Mouse (Mus musculus) kidney, postnatal 10 days (tissue): ENCODE data around the gene Ifih1.

Experiments
- DNase-seq: peaks from one replicate; pipeline ENCODE4 v3.0.0; 2021; ENCODE audit warnings: mixed read lengths

The Ifih1 gene

DNA sequence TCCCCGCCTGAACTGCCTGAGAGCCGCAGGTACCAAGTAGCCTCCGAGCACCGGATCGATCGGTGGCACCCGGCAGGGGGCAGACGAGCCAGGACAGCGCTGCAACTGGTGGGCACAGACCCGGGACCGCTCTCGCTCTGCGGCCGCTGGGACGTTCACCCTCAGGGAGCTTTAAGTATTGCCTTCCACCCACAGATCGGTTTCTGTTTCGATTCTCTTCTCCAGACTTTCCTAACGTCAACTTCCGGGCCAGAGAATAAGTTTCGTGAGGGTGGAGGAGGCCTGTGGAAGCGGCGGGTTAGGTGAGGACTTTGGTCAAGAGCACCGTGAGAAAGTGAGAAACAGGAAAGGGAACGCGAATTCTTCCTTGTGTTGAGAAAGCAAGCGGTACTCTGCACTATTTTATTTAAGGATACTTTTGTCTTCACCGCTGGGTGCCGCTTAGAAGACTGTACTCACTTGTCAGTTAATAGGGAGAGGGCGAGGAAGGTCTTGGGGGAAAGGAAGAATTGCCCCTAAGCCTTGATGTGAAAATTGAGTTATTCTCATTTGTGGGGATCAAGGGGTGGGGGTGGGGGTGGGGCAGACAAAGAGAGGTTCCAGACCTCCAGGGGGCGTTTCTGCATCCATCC is at the start of gene Ifih1:
Gene Ifih1, minus strand, starts transcription at position 242 of the 632 bp plus-strand sequence.
- DNase-seq: peak; percentile 80

DNA sequence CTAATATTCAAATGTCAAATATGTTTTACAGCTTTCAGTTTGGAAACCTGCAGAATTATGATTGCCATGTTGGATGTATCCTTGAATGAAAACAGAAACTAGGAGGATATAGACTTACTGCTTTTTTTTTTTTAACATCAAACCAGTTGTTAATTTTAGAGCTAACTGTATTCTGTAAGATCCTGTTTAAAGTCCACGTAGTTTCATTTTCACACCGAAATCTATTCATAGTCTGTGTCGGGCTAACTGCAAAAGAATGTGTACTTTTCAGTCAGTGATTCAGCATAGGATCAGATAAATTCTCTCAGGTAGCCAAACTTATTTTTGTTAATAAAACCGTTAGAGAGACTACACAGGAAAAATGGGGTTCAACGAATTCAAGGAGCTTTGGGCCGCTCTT is 39.9 kb upstream of the Ifih1 start:
- DNase-seq: no peak

DNA sequence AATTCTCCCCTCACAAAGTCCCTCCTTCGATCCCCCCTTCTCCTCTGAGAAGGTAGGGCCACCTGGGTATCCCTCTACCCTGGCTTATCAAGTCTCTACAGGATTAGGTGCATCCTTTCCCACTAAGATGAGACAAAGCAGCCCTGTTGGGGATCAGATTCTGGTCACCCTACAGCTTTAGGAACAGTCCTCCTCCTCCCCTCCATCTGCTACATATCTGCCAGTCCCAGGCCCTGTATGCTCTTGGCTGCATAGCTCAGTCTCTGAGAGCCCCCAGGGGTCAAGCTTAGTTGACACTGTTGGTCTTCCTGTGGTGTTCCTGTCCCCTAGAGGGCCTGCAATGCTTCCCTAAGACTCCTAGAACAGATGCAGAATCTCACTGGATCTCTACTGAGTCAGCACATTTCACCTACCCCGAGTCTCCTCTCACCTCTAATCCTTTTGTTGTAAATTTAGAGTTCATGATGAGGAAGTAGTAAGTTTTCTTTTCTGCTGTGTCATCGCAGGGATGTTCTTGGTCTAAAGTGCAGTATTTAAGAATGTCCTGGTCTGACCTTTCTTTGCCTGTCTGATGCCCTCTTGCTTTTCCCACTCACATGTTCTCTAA is 39.0 kb upstream of the Ifih1 start:
- DNase-seq: no peak

DNA sequence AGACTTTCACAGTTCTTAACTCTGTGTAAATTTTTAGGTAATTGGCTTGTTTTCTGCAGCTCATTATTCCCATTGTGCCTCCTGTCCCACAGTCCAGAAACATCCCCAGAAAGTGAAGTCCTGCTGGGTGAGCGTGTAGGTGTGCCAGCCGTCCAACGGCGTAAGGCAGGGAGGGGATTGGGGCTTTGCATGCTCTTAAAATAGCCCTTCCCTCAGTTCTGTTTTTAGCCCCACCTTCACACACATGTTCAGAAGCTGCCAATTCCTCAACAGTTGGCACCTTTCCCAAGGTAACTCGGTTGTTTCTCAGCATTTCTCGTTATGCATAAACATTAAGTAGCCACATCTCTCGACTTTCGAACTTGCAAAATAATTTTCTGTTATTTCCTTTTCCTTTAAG is 35.6 kb upstream of the Ifih1 start:
- DNase-seq: no peak

DNA sequence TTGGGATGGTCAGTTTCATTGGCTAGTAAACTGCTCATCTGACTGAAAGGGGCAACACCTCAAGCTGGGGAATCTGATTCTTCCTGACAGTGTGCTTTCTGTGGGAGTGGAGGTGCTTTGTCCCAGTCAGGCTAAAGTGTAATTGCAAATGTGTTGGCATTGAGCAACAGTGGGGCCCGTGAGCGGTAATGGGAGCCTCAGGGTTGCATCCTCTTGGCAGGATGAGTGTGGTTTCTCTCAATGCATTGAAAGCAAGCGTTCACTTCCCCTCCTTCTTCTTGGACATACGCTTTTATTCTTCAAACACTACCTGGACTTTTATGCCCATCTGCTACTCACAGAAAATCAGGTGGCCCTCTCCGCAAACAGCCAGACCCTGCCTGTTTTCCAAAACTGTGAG is 26.7 kb upstream of the Ifih1 start:
- no peak for DNase-seq

DNA sequence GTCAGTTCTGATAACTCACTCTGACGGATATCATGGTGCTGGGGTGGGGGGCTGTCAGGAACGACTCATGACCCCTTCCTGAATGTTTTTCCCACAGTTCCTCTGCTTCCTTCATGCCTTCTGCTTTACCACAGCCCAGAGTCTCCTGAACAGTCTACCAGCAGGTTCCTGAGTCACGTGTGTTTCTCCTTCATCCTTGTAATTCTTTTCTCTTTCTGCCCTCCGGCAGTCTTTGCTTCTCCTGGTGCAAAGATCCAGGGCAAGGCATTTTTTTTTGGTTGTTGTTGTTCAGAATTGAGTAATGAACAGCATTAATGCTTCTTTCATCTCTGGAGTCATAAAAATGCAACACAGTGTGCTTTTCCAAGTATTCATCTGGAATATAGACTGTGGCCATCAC is 24.7 kb upstream of the Ifih1 start:
- no peak for DNase-seq

DNA sequence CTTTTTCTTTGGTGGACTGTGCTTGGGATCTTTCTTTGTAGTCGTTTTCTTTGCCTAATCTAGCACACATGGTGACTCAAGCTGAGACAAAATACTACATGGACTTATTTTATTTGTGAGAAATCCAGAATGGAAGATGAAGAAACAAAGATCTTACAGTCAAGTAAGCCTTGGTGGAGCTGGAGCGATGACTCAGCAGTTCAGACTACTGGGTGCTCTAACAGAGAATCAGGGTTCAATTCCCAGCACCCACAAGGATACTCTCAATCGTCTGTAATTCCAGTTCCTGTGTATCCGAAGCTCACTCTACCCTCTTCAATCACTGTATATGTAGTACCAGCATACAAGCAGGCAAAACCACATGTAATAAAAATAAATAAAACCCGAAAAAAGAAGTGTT is 24.2 kb upstream of the Ifih1 start:
- no peak for DNase-seq

DNA sequence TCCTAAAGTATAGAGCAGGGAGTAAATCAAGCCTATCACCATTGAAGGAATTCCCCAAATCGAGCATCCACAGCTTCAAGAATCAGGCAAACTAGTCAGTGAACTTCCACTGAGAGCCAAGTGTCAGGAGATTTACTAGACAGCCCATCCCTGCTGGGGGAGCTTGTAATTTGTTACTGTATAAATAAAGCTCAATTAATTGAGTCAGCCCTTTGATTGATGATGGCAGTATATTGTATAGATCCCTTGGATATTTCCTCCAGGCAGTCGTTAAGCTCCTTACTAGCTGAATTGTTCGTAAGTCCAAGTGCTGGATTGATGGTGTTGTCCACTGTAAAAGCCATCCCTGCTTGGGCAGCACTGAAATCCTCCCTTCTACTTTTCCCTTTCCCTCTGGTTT is 23.8 kb upstream of the Ifih1 start:
- no peak for DNase-seq

DNA sequence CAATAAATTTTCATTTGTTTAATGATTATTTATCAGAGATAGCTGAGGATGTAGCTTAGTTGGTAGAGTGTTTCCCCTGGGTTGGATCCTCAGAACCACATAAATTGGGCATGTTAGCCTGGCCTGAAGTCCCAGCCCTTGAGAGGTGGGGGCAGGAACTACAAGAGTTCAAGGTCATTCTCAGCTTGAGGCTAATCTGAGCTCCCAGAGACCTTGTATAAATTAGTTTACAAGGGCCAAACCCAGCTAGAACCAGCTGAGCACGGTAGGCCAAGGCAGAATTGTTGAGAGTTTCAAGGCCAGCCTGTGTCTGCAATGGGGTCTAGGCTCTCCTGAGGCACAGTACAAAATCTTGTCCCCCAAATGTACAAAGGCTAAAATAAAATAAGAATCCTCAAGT is 19.5 kb upstream of the Ifih1 start:
- peak; percentile 15 for DNase-seq

DNA sequence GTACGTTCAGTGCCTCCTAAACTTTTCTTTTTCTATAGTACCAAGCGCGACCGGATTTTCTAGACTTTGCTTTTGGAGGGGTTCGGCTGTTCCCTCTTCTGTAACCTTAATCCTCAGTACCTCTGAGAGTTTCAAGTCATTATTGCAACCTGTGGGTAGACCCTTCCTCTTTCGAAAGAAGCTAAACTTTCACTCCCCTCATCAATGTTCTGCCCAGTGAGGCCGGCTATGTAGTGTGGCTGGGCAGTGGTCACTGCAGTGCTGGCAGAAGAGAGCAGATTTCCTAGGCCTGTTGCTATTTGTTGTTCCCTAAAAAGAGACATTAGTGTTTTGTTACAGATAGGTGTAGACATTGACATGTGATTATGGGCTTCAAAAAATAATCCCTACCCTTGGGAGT is 18.8 kb upstream of the Ifih1 start:
- DNase-seq: no peak

DNA sequence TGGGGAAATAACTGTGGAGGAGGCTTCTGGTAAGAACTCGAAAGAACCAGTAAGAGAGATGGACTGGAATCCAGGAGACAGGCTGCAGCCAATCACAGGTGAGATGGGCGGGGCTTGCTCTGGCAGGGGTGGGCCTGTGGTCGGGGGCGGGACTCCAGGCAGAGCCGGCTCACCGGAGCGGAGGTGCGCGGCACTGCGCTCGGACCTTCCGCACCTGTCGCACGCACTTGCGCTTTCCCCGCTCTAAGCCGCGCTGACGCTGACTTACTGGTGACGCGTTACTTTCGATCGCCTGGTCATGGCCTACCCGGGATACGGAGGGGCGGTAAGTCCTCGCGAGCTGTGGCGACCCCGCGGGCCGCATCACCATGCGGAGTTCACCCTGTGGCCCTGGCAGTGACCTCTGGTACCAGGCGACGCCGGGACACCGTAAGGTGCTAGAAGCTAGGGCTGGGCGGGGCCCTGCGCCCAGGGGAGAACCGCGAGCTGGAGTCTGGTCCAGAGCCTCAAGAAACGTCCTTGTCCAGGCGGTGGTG is 18.1 kb upstream of the Ifih1 start, which contains the start of gene Gca:
Gene Gca, plus strand, starts transcription at position 151 of the 536 bp plus-strand sequence.
- DNase-seq: peak; percentile 90

DNA sequence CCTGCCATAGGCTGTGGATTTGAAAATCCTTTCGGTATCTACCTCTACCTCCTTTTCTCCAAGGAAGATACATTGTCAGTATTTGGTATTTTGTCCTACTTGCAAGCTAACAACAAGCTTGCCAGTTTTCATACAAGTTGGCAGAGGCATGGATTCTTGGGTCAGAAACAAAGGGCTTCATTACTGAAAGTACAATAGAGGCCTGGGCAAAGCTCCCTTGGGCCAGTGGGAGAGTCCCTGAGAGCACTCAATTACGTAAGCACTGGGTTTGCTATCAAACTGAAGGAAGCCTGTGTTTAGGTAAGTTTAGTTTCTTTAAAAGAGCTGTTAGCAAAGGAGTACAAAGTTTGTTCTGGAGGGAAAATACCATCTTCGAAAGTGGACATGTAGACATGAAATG is 16.5 kb upstream of the Ifih1 start:
- no peak for DNase-seq

DNA sequence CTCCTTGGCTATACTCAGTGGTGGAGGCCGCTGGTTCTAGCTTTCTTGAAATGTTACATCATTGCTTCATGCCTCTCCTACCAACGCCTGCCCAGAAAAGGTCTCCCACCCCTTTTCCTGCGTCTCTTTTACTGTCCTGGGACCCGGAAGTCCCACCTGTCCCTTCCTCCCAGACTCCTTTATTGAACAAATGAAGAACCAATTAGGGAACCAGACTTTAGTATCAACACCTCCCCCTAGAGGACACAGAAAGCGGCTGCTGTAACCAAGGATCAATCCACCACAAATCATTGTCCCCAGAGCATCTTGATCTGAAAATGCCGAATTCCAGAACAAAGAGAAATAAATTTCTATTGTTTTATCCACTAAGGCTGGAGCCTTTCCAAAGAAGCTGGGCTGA is 14.5 kb upstream of the Ifih1 start:
- no peak for DNase-seq

DNA sequence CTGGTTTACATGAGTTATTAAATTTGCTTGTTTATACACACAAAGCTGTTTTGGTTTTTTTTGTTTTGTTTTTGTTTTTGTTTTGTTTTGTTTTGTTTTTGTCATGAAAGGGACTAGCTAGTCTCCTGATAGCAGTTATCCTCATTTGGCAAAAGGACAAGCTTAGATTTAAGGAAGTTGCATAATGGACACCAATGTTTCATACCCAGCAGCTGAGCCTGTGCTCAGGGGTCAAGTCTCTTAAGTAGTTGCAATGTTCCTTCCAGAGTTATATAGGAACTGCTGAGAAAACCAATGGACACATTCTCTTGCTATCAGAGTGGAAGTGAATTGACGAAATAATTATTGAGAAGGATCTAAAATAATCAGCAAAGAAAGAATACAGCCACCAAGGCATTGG is 10.0 kb upstream of the Ifih1 start:
- DNase-seq: no peak

DNA sequence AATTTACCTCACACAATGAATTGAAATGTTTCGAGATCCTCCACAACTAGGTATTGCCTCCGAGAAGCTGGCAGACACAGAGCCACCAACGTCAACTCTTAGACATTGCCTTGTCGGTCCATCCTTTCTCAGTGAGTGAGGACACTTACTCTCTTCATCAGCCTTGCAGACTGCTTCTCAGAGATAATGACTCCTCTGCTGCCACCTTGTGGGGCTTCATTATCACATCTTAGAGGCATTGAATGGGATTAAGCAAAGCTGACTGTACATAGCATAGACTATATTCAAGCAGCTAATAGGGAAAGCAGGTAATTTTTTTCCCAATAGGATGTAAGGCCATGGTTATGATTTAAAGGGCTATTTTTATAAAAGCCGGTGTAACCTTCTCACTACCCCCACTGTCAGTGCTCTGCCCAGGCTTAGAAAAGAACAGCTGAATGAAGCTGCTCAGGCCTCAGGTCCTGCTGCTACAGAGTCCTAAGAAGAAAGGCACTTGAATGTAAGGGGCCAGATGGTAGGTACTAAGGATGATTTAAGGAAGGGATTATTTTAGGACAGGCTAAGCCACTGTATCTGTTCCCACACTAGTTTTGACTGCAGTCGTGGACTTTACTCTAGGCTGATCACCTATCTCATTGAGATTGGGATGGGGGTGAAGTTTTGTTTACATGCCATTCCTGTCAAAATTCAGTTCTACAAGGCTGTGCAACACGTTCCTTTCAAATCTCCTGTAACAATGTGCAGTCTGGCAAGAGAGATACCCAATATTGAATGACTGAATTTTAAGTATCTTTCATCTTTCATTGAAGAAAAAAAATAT is 8.7 kb upstream of the Ifih1 start:
- DNase-seq: peak; percentile 81

DNA sequence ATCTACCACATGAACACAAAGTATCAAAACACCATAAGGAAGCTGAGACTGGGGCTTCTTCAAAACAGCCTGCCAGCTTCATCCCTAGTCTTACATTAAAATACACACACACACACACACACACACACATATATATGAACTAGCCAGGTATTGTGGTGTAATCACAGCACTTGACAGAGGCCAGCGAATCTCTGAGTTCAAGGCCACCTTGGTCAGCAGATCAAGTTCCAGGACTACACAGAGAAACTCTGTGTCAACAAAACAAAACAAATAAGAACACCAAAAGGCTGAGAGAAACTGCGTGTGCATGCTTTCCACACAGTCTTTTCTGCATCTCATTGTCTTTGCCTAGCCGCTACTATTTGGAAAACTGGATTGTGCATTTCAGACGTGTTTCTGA is 6.4 kb upstream of the Ifih1 start:
- DNase-seq: no peak

DNA sequence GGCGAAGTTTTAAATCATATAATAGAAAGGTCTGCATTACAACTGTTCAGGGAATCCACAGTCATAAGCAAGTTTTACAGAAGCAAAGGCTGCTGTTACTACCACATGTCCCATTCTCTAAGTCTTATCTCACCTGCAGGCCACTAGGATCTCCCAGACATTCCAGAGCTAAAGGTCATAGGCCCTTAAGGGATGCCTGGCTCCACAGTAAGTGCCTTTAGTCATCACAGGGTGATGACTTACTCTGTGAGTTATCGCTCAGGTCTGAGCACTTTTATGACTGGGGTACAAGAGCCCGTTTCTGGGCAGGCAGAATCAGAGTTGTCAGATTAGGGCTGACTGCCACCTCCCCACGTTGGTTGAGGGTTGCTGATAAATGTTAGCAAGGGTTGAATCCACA is 5.8 kb upstream of the Ifih1 start:
- DNase-seq: no peak

DNA sequence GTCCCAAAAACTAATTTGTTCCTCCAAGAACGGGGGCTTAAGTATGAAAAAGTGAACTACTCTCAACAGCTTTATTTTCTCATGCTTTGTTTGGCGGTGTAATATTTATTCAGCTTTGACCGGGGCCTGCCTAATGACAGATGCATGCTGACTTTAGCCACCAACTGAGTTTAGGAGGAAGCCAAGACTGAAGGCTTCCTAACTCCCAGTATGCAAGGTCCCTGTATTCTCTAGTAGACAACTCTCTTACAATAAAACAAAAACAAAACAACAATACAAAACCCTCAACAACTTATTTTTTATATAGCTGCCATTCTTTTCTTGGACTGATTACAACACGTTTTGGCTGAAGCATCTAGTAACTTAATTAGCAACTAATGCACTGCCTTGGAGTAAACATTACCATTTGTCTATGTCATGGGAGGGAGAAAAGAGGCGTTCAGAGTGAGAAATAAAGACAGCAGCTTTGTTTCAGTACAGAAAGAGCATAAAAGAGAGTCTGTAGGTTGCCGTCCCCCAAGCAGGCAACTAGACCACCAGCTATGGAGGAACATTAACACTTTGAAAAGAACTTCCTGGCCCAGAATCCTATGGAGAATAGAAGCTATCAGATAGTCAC is 725 bp upstream of the Ifih1 start:
- DNase-seq: peak; percentile 34

DNA sequence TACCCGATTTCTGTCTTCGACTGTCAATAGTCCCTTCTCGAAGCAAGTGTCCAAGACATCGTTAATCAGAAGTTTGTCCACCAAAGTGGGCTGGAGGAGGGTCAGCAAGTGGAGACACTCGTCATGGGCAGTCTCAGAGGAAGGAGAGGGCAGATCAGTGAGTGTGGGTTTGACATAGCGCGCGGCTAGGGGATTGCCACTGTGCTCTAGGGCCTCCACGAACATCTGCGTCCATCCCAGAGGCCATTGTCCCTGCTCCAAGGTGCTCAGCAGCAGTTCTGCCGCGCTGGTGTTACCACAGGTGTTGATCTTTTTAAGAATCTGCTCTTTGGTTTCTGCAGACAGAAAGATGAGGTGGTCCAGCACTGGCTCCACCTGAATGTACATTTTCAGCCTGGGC is 580 bp downstream of the Ifih1 start:
- DNase-seq: peak; percentile 22

DNA sequence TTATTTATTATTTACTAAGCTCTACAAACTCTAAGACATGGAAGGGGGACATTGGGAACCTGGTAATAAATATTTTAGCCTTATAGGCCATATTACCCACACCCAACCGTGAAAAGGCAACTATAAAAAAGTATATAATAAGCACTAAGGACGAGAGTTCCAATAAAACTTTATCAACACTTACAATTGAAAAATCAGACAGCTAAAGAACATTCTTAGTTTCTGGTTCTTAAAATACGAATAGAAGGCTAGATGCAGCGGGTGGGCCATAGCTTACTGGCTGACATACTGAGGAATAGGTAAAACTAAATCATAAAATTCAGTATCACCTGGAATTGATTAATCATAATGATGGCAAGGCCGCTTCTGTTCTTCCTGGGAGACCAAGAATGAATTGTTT is 1.2 kb downstream of the Ifih1 start:
- DNase-seq: no peak

DNA sequence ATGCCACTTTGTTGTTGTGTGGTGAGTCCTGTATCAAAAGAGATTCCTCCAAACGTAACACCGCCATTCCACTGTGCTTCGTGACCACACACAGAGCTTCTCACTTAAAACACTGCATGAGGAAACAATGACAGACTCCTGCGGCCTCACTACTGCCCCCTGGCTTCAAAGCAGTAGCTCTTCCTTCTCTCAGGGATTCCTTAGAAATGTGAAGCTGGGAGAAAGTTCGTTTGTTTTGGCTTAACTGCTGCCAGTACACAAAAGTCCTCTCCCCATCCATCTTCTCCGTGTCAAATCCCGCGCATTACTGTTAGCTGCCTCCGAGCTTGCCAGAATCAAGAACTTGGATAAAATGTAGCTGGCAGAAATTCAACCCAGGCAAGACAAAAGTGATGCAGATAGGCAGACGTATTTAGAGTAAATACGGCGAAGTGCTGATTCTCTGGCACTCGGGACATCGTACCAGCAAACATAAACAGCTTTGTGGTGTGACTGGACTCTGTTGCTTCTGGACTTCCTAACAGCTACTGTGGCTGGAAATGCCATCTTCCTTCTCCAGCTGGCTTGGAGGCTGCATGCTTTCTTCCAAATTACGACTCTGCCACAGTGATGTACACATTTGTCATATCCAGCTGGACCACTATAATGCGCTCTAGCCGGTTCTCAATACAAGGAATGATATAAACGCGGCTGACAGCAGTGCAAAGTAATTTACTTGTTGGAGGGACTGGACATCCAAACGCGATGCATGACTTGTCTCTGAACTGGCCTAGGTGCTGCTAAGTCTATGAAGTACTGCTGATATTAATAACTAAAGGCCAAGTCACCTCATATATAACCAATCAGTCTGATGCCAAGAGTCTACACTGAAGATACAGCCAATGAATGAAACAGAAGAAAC is 2.4 kb downstream of the Ifih1 start:
- DNase-seq: peak; percentile 56

DNA sequence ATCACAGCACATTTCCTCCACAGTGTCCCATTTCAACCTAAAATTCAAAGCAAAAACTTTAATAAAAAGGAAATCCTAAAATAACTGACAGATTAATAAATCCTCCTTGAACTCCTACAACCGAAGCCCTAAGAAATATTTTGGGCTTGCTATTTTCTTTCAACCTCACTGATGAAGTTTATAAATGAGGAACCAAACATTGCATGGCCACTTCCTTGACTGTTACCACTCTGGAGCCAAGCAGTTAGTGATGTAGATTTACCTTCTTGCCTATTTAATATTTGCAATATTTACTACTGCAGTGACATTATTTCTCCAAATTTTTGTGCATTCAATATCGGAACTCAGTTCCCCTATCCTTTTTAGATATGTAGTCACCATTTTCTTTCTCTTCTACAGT is 6.2 kb downstream of the Ifih1 start:
- DNase-seq: no peak
